Mouse (Mus musculus) cortical plate, adult 2 months (tissue): ENCODE measurements around the gene Cpz. TPM values are rescaled to one million over a fixed set of nuclear protein-coding genes. Genes with fewer than 3 reads are reported as not detected.
A peak's percentile ranks its signal among the peaks of the same experiment; 100 is the strongest.

Experiments
- H3K27ac ChIP-seq: fragments of 200-500 bp; 2 replicates; pipeline ENCODE4 v1.5.1; 2012; ENCODE audit warnings: low read length, control low read depth, inconsistent platforms; ENCODE audit not compliant: insufficient read depth
- H3K4me1 ChIP-seq: fragments of 200-500 bp; 2 replicates; pipeline ENCODE4 v1.6.1; 2011; ENCODE audit warnings: low read length; ENCODE audit not compliant: control insufficient read depth, insufficient read depth
- H3K4me3 ChIP-seq: fragments of 200-500 bp; 2 replicates; pipeline ENCODE4 v1.5.1; 2011; ENCODE audit warnings: mild to moderate bottlenecking, low read length, control low read depth; ENCODE audit not compliant: insufficient read depth
- CTCF ChIP-seq: fragments of 200-500 bp; IDR thresholded peaks from 2 replicates; pipeline ENCODE4 v1.5.1; 2011; ENCODE audit warnings: mild to moderate bottlenecking, control low read depth, low read length; ENCODE audit not compliant: insufficient read depth; ENCODE audit errors: extremely low read depth
- POLR2A ChIP-seq: fragments of 200-500 bp; IDR thresholded peaks from 2 replicates; pipeline ENCODE4 v1.6.1; 2011; ENCODE audit warnings: mild to moderate bottlenecking, low read length, control low read depth; ENCODE audit not compliant: insufficient read depth; ENCODE audit errors: extremely low read depth
- polyA plus RNA-seq: library from polyadenylated mRNA; depleted of rRNA; stranded (reverse); fragments of >200 nt; gene quantifications from 2 replicates; pipeline ENCODE4 v1.2.3, GENCODE M21; 2012; rRNA removed

The Cpz gene
- polyA plus RNA-seq, 1 experiment, result 0.48 TPM

DNA sequence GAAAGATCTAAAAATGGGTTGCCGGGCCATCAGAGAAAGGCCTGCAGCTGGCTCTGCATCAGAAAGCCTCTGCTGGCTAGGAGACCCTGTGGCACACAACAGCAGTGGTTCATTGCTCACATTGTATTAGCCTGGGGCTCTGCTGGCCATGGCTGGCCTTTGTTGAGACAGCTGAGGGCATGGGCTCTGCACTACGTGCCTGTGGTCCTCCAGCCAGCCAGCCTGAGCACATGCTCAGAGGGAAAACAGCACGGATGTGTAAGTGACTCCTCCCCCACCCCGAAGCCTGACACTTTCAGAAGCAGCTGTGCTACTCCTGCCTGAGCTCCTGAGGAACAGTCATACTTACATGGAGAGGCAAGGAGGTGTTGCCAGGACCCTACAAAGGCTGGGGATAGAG is 46.0 kb downstream of the Cpz start:
- TF ChIP-seq POLR2A, result no peak
- TF ChIP-seq CTCF, result no peak
- Histone ChIP-seq H3K27ac (no peak overlapping the region), H3K4me1 (peaks cover 2% of the 10 kb centered on the region; the same call in 1 of the 2 replicates), H3K4me3 (no peak overlapping the region)

DNA sequence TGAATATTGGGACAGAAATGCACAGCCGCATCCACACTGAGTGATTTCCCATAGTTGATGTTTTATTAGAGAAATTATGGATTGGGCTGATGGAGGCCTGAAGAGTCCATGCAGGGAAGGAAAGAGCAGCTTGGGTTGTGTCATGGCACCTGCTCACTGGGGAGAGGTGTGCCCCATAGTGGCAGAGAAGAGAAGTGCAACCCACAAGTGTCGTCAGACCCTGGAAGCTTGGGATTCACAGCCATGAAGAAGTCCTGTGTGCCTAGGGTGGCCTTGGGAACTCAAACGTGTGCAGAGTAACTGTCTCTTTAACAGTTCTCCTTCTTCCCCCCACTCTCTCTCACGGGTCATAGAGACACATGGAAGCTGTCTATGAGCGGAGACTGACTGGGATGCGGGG is 50.3 kb downstream of the Cpz start:
- TF ChIP-seq POLR2A (no peak), CTCF (peak; percentile 56)
- Histone ChIP-seq H3K4me1 (peaks cover 2% of the 10 kb centered on the region; the same call in 1 of the 2 replicates), H3K4me3 (no peak overlapping the region), H3K27ac (no peak overlapping the region)

DNA sequence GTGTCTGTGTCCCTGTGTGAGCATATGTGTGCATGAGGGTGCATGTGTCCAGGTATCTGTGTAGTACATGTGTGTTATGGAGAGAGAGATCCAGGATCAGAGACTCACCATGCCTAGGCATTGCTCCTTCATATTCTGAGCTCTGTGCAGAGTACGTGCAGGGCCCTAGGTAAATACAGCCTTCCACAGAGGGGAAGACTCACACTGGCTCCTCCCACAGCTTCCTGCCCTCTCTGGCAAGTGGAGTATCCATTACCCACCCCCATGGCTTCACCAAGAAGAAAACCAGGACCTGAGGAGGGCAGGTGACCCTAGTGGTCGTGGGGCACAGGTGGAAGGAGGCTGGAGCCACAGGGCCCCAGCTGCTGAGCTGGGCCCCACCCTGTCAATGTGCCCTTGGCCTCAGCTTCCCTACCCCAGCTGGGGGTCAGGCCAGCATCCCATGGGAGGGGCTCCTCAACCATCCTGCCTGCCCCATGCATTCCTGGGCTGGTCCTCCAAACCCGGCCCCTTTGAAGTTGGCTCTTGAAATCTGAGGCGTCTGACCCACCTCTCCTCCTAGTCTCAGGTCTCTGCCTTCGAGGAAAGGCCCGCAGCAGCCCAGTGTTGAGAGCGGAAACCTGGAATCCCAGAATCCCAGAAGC is 54.5 kb downstream of the Cpz start:
- Histone ChIP-seq H3K27ac (no peak overlapping the region), H3K4me1 (no peaks in the 10 kb centered on the region), H3K4me3 (no peak overlapping the region)
- TF ChIP-seq POLR2A (no peak), CTCF (no peak)

GRCm38 (mm10) chr5:35465966-35466635 is 59.4 kb downstream of the Cpz start:
- TF ChIP-seq CTCF (no peak), POLR2A (no peak)
- Histone ChIP-seq H3K4me3 (no peak overlapping the region), H3K4me1 (no peaks in the 10 kb centered on the region), H3K27ac (no peak overlapping the region)

DNA sequence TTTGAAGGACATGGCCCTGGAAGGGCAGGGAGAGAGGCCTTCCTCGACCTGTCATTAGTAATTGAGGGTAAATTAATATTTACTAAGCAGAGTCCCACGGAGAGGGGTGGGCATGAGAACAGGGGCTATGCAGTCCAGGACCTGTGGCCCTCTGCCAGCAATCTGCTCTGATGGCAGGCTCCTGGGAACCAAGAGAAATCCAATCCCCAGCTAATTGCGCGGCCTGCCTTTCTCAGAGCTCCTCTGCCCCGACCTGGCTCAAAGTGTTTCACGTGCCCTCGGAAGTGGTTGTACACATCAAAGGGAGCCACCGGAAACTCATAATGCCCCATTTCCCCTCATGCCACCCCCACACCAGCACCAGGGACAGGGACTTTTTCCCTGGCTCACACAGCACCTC is 63.4 kb downstream of the Cpz start:
- H3K4me1 ChIP-seq, result no peaks in the 10 kb centered on the region
- H3K4me3 ChIP-seq, result no peak overlapping the region
- TF ChIP-seq CTCF (no peak), POLR2A (no peak)
- no peak overlapping the region for H3K27ac ChIP-seq

- Histone ChIP-seq H3K4me1 (no peaks in the 10 kb centered on the region), H3K4me3 (no peak overlapping the region), H3K27ac (no peak overlapping the region)
- TF ChIP-seq POLR2A (no peak), CTCF (peak; percentile 11; the same call in 1 of the 2 replicates)
Measured at GRCm38 (mm10) chr5:35459760-35460159, 65.7 kb downstream of the Cpz start.

GRCm38 (mm10) chr5:35458267-35458666 is 67.2 kb downstream of the Cpz start:
- H3K4me1 ChIP-seq, result no peaks in the 10 kb centered on the region
- no peak overlapping the region for H3K4me3 ChIP-seq
- TF ChIP-seq CTCF (no peak), POLR2A (no peak)
- H3K27ac ChIP-seq, result no peak overlapping the region

DNA sequence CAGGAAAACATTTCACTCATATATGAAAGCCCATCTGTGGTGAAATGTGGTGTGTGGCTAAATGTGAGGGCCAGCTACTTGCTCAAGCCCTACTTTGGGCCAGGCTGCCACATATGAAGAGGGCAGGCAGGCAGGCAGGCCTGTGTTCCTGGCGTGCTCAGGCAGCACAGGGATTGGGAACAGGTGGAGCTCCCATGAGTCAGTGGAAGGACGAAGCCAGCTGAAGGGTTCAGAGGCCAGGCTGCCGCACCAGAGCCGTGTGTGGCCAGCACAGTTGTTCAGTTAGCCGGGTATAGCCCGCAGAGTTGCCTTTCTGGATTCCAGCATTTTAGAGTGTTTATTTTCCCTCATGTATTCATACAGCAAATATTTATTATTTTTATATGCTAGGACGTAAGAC is 68.1 kb downstream of the Cpz start:
- Histone ChIP-seq H3K27ac (no peak overlapping the region), H3K4me3 (no peak overlapping the region), H3K4me1 (no peaks in the 10 kb centered on the region)
- no peak for TF ChIP-seq POLR2A
- TF ChIP-seq CTCF, result no peak

DNA sequence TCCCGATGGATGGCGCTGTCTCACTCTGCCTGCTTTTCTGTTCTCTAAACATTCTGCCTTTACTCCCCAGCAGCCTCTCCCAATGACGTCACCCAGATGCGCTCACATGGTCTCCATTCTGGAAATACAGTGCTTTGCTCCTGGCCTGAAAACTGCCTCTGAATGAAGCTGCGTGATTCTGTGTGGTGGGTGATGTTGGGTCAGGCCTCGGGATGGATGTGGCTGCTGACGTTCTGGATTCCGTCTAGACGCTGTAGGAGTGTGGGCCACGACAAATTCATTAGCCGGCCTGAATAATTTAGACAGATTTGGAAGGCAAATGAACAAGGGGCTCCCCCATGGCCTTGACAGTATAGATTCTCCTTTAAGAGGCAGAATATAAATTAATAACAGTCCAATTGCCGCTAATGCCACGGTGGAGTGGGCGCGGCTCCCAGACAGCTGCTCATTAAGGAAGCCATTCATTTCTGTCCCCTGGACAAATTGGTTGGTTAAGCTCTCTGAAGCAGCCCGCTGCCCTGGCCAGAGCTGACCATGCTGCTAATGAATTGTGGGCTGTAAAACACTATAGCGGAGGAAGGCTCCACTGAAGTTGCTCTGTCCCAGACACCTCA is 71.2 kb downstream of the Cpz start:
- H3K4me1 ChIP-seq, result no peaks in the 10 kb centered on the region
- H3K27ac ChIP-seq, result no peak overlapping the region
- no peak overlapping the region for H3K4me3 ChIP-seq
- TF ChIP-seq POLR2A (no peak), CTCF (0 out of 2 replicates have a peak, but pooled peaks have one; percentile 2)

Other genes with a start within 250 kb of the Cpz start
- 12.9 and 13.2 TPM in 2 replicates for gene Adra2c, start 247.4 kb downstream of the Cpz start, polyA plus RNA-seq
- gene Hmx1, start 136.6 kb downstream of the Cpz start, polyA plus RNA-seq, result not detected in 2 replicates
- 6.1 and 6.7 TPM in 2 replicates for gene Trmt44, start 49.4 kb upstream of the Cpz start, polyA plus RNA-seq
- 30.5 and 31.5 TPM in 2 replicates for gene Acox3, start 57.3 kb upstream of the Cpz start, polyA plus RNA-seq
- 6.5 and 6.9 TPM in 2 replicates for gene Htra3, start 154.1 kb upstream of the Cpz start, polyA plus RNA-seq
- 1.2 and 1.4 TPM in 2 replicates for gene Sh3tc1, start 214.3 kb upstream of the Cpz start, polyA plus RNA-seq
- gene Ablim2, start 232.2 kb upstream of the Cpz start, polyA plus RNA-seq, result 145 and 176 TPM in 2 replicates